Mouse (Mus musculus): ENCODE measurements around the gene Kremen1. TPM values are rescaled to one million over a fixed set of nuclear protein-coding genes. Genes with fewer than 3 reads are reported as not detected.

The Kremen1 gene
- polyA plus RNA-seq, 1 experiment from 2014 or later, result 20.9 TPM

GRCm38 (mm10) chr11:5192084-5192516, 69.3 kb downstream of the Kremen1 start:
- Histone ChIP-seq H3K4me3 (ENCODE audit: control insufficient read depth in 1 of 2, insufficient read depth in 1 of 2, low read depth in 1 of 2, low read length in 2 of 2) (no peak overlapping the region), H3K36me3 (ENCODE audit: control insufficient read depth, insufficient read depth, low read length) (peaks cover 22% of the 10 kb centered on the region), H3K4me2 (ENCODE audit: low read length) (no peak overlapping the region), H3K9ac (ENCODE audit: low read length) (no peak overlapping the region), H3K4me1 (ENCODE audit: control insufficient read depth in 2 of 2, insufficient read depth in 2 of 2, low read length in 2 of 2) (peaks cover 42 to 48% of the 10 kb centered on the region in 2 experiments), H3K27ac (replicated peaks in 1 of 2; ENCODE audit: control insufficient read depth in 1 of 2, insufficient read depth in 1 of 2, low read depth in 2 of 2, low read length in 2 of 2) (peak overlapping the region; percentile 20 to 62; a peak in 2 of 4 replicates), H3K9me3 (ENCODE audit: control insufficient read depth, low read length) (no peaks in the 10 kb centered on the region), H3K27me3 (ENCODE audit: control insufficient read depth, insufficient read depth, low read length) (no peaks in the 10 kb centered on the region)
- WGBS, result 22% methylated on average over 9 of the region's 9 CpGs
- peak; percentile 32; the same call in 1 of the 2 replicates for ATAC-seq (ENCODE audit: insufficient number of reproducible peaks, insufficient read depth, low FRiP score, low read depth)

GRCm38 (mm10) chr11:5189239-5189933, 72.0 kb downstream of the Kremen1 start:
- Histone ChIP-seq H3K9me3 (ENCODE audit: control insufficient read depth, low read length) (no peaks in the 10 kb centered on the region), H3K27ac (replicated peaks in 1 of 2; ENCODE audit: control insufficient read depth in 1 of 2, insufficient read depth in 1 of 2, low read depth in 2 of 2, low read length in 2 of 2) (peak overlapping the region in 1 of 2 experiments; percentile 37; a peak in 2 of 4 replicates), H3K9ac (ENCODE audit: low read length) (no peak overlapping the region), H3K27me3 (ENCODE audit: control insufficient read depth, insufficient read depth, low read length) (no peaks in the 10 kb centered on the region), H3K4me2 (ENCODE audit: low read length) (no peak overlapping the region), H3K36me3 (ENCODE audit: control insufficient read depth, insufficient read depth, low read length) (peaks cover 2% of the 10 kb centered on the region), H3K4me1 (ENCODE audit: control insufficient read depth in 2 of 2, insufficient read depth in 2 of 2, low read length in 2 of 2) (peaks cover 37 to 41% of the 10 kb centered on the region in 2 experiments), H3K4me3 (ENCODE audit: control insufficient read depth in 1 of 2, insufficient read depth in 1 of 2, low read depth in 1 of 2, low read length in 2 of 2) (no peak overlapping the region)
- WGBS, result 42% methylated on average over 9 of the region's 9 CpGs
- ATAC-seq (ENCODE audit: insufficient number of reproducible peaks, insufficient read depth, low FRiP score, low read depth), result 0 out of 2 replicates have a peak, but pooled peaks have one; percentile 22

GRCm38 (mm10) chr11:5188170-5188569, 73.2 kb downstream of the Kremen1 start:
- 79% methylated on average over 4 of the region's 4 CpGs for WGBS
- H3K9ac ChIP-seq (ENCODE audit: low read length), result no peak overlapping the region

GRCm38 (mm10) chr11:5184832-5185231, 76.5 kb downstream of the Kremen1 start:
- Histone ChIP-seq H3K4me2 (ENCODE audit: low read length) (no peak overlapping the region), H3K9ac (ENCODE audit: low read length) (no peak overlapping the region), H3K4me1 (ENCODE audit: control insufficient read depth in 2 of 2, insufficient read depth in 2 of 2, low read length in 2 of 2) (peaks cover 15% of the 10 kb centered on the region in 2 experiments), H3K9me3 (ENCODE audit: control insufficient read depth, low read length) (no peaks in the 10 kb centered on the region), H3K27me3 (ENCODE audit: control insufficient read depth, insufficient read depth, low read length) (no peaks in the 10 kb centered on the region), H3K4me3 (ENCODE audit: control insufficient read depth in 1 of 2, insufficient read depth in 1 of 2, low read depth in 1 of 2, low read length in 2 of 2) (no peak overlapping the region), H3K27ac (replicated peaks in 1 of 2; ENCODE audit: control insufficient read depth in 1 of 2, insufficient read depth in 1 of 2, low read depth in 2 of 2, low read length in 2 of 2) (no peak overlapping the region), H3K36me3 (ENCODE audit: control insufficient read depth, insufficient read depth, low read length) (no peaks in the 10 kb centered on the region)
- WGBS, result 87% methylated on average over 9 of the region's 9 CpGs
- ATAC-seq (ENCODE audit: insufficient number of reproducible peaks, insufficient read depth, low FRiP score, low read depth), result no peak

More at GRCm38 (mm10) chr11:5188170-5188569, 73.2 kb downstream of the Kremen1 start:
- no peaks in the 10 kb centered on the region for H3K9me3 ChIP-seq (ENCODE audit: control insufficient read depth, low read length)
- H3K27me3 ChIP-seq (ENCODE audit: control insufficient read depth, insufficient read depth, low read length), result no peaks in the 10 kb centered on the region
- no peaks in the 10 kb centered on the region for H3K36me3 ChIP-seq (ENCODE audit: control insufficient read depth, insufficient read depth, low read length)
- no peak overlapping the region for H3K4me3 ChIP-seq (ENCODE audit: control insufficient read depth in 1 of 2, insufficient read depth in 1 of 2, low read depth in 1 of 2, low read length in 2 of 2)
- H3K4me2 ChIP-seq (ENCODE audit: low read length), result no peak overlapping the region
- ATAC-seq (ENCODE audit: insufficient number of reproducible peaks, insufficient read depth, low FRiP score, low read depth), result no peak
- no peak overlapping the region for H3K27ac ChIP-seq (replicated peaks in 1 of 2; ENCODE audit: control insufficient read depth in 1 of 2, insufficient read depth in 1 of 2, low read depth in 2 of 2, low read length in 2 of 2)
- peaks cover 33% of the 10 kb centered on the region in 2 experiments for H3K4me1 ChIP-seq (ENCODE audit: control insufficient read depth in 2 of 2, insufficient read depth in 2 of 2, low read length in 2 of 2)

- WGBS, result 51% methylated on average over 7 of the region's 9 CpGs
- Histone ChIP-seq H3K27me3 (ENCODE audit: control insufficient read depth, insufficient read depth, low read length) (no peaks in the 10 kb centered on the region), H3K4me3 (ENCODE audit: control insufficient read depth in 1 of 2, insufficient read depth in 1 of 2, low read depth in 1 of 2, low read length in 2 of 2) (no peak overlapping the region), H3K27ac (replicated peaks in 1 of 2; ENCODE audit: control insufficient read depth in 1 of 2, insufficient read depth in 1 of 2, low read depth in 2 of 2, low read length in 2 of 2) (no peak overlapping the region), H3K36me3 (ENCODE audit: control insufficient read depth, insufficient read depth, low read length) (no peaks in the 10 kb centered on the region), H3K9ac (ENCODE audit: low read length) (no peak overlapping the region), H3K4me2 (ENCODE audit: low read length) (no peak overlapping the region), H3K9me3 (ENCODE audit: control insufficient read depth, low read length) (no peaks in the 10 kb centered on the region), H3K4me1 (ENCODE audit: control insufficient read depth in 2 of 2, insufficient read depth in 2 of 2, low read length in 2 of 2) (peaks cover 9 to 12% of the 10 kb centered on the region in 2 experiments)
- ATAC-seq (ENCODE audit: insufficient number of reproducible peaks, insufficient read depth, low FRiP score, low read depth), result no peak
Observed at GRCm38 (mm10) chr11:5184250-5184649, 77.1 kb downstream of the Kremen1 start.

GRCm38 (mm10) chr11:5182870-5183269, 78.5 kb downstream of the Kremen1 start:
- ATAC-seq (ENCODE audit: insufficient number of reproducible peaks, insufficient read depth, low FRiP score, low read depth), result no peak
- 58% methylated on average over 4 of the region's 4 CpGs for WGBS

GRCm38 (mm10) chr11:5181850-5182404, 79.4 kb downstream of the Kremen1 start:
- H3K27ac ChIP-seq (replicated peaks in 1 of 2; ENCODE audit: control insufficient read depth in 1 of 2, insufficient read depth in 1 of 2, low read depth in 2 of 2, low read length in 2 of 2), result no peak overlapping the region
- 20% methylated on average over 13 of the region's 13 CpGs for WGBS

More at GRCm38 (mm10) chr11:5182870-5183269, 78.5 kb downstream of the Kremen1 start:
- H3K36me3 ChIP-seq (ENCODE audit: control insufficient read depth, insufficient read depth, low read length), result no peaks in the 10 kb centered on the region
- no peak overlapping the region for H3K27ac ChIP-seq (replicated peaks in 1 of 2; ENCODE audit: control insufficient read depth in 1 of 2, insufficient read depth in 1 of 2, low read depth in 2 of 2, low read length in 2 of 2)
- H3K4me3 ChIP-seq (ENCODE audit: control insufficient read depth in 1 of 2, insufficient read depth in 1 of 2, low read depth in 1 of 2, low read length in 2 of 2), result no peak overlapping the region
- no peaks in the 10 kb centered on the region for H3K27me3 ChIP-seq (ENCODE audit: control insufficient read depth, insufficient read depth, low read length)
- no peak overlapping the region for H3K4me2 ChIP-seq (ENCODE audit: low read length)
- no peak overlapping the region for H3K9ac ChIP-seq (ENCODE audit: low read length)
- no peaks in the 10 kb centered on the region for H3K9me3 ChIP-seq (ENCODE audit: control insufficient read depth, low read length)
- peaks cover 5 to 6% of the 10 kb centered on the region in 2 experiments; a peak in 3 of 4 replicates for H3K4me1 ChIP-seq (ENCODE audit: control insufficient read depth in 2 of 2, insufficient read depth in 2 of 2, low read length in 2 of 2)

More at GRCm38 (mm10) chr11:5181850-5182404, 79.4 kb downstream of the Kremen1 start:
- H3K4me3 ChIP-seq (ENCODE audit: control insufficient read depth in 1 of 2, insufficient read depth in 1 of 2, low read depth in 1 of 2, low read length in 2 of 2), result no peak overlapping the region
- H3K36me3 ChIP-seq (ENCODE audit: control insufficient read depth, insufficient read depth, low read length), result no peaks in the 10 kb centered on the region
- H3K9me3 ChIP-seq (ENCODE audit: control insufficient read depth, low read length), result no peaks in the 10 kb centered on the region
- no peak overlapping the region for H3K9ac ChIP-seq (ENCODE audit: low read length)
- H3K27me3 ChIP-seq (ENCODE audit: control insufficient read depth, insufficient read depth, low read length), result no peaks in the 10 kb centered on the region
- no peak for ATAC-seq (ENCODE audit: insufficient number of reproducible peaks, insufficient read depth, low FRiP score, low read depth)
- H3K4me1 ChIP-seq (ENCODE audit: control insufficient read depth in 2 of 2, insufficient read depth in 2 of 2, low read length in 2 of 2), result peaks cover 6 to 7% of the 10 kb centered on the region in 2 experiments; a peak in 3 of 4 replicates
- no peak overlapping the region for H3K4me2 ChIP-seq (ENCODE audit: low read length)

Data from heart, embryonic 14.5 days (tissue).